Mouse (Mus musculus): ENCODE measurements around the gene Srebf2.

GRCm38 (mm10) chr15:82166240-82167100 is 19.5 kb downstream of the Srebf2 start:
- no peak for TF ChIP-seq CTCF (IDR thresholded peaks at IDR 0.05; ENCODE audit: extremely low read depth, insufficient read length, insufficient replicate concordance, low read depth, low read length)
- no peak for TF ChIP-seq POLR2A (IDR thresholded peaks at IDR 0.05; ENCODE audit: low read depth, low read length)
